Mouse (Mus musculus): ENCODE measurements at regions not wholly inside any gene's neighbourhood (a gene's known extent, or its start where the extent isn't known, plus 50 kb on each side); places are given as distances from the start of the nearest gene placed in this dataset.
"Not testable (repeated sequence)": the region's sequence is repeated elsewhere in the genome, so short reads cannot be mapped to it uniquely, and the experiment has no call there.

- no peaks in the 10 kb centered on the region for H3K79me2 ChIP-seq (ENCODE audit: control insufficient read depth, insufficient read depth, low read length)
- no peak for DNase-seq (ENCODE audit: extremely low read depth, low read depth, low spot score)
- no peaks in the 10 kb centered on the region for H3K36me3 ChIP-seq (ENCODE audit: control insufficient read depth, insufficient read depth, low read length)
- no peak overlapping the region for H3K27ac ChIP-seq (replicated peaks; ENCODE audit: insufficient read depth, low read depth, low read length)
- H3K27me3 ChIP-seq (ENCODE audit: control insufficient read depth, insufficient read depth, low read length) = no peaks in the 10 kb centered on the region
- no peaks in the 10 kb centered on the region for H3K4me1 ChIP-seq (ENCODE audit: control insufficient read depth, insufficient read depth, low read length)
- TF ChIP-seq CTCF (IDR thresholded peaks at IDR 0.05; ENCODE audit: low read depth, low read length) (no peak), POLR2A (IDR thresholded peaks at IDR 0.05; ENCODE audit: extremely low read depth, insufficient read depth, low read length) (no peak)
- WGBS = 82% methylated on average over 6 of the region's 6 CpGs
- no peak overlapping the region for H3K4me3 ChIP-seq (ENCODE audit: insufficient read depth, low read depth, low read length)
- H3K9ac ChIP-seq (ENCODE audit: low read depth, low read length) = no peak overlapping the region
Observed at GRCm38 (mm10) chr7:137684826-137685225, 247.4 kb downstream of the Glrx3 start.

DNA sequence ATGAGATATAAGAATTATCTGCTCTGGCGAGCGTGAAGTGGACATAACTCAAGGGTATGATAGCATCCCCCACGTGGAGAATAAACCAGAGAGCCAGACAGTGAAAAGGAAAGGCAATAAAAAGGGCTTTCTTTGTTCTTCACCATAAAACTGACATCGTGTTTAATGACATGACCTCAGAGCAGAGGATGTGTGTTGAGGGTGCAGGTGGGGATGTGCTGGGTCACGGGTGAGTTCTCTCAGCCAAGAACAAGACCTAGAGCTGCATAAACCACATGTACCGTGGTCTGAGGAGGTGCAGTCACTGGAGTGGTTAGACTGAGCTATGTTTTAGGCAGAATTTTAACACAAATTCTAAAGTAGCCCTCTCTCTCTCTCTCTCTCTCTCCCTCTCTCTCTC lies 247.9 kb downstream of the Glrx3 start:
- Histone ChIP-seq H3K27ac (replicated peaks; ENCODE audit: insufficient read depth, low read depth, low read length) (no peak overlapping the region), H3K36me3 (ENCODE audit: control insufficient read depth, insufficient read depth, low read length) (no peaks in the 10 kb centered on the region), H3K4me1 (ENCODE audit: control insufficient read depth, insufficient read depth, low read length) (no peaks in the 10 kb centered on the region), H3K4me3 (ENCODE audit: insufficient read depth, low read depth, low read length) (no peak overlapping the region), H3K27me3 (ENCODE audit: control insufficient read depth, insufficient read depth, low read length) (no peaks in the 10 kb centered on the region), H3K9ac (ENCODE audit: low read depth, low read length) (no peak overlapping the region), H3K79me2 (ENCODE audit: control insufficient read depth, insufficient read depth, low read length) (no peaks in the 10 kb centered on the region)
- 70% methylated on average over 6 of the region's 6 CpGs for WGBS
- DNase-seq (ENCODE audit: extremely low read depth, low read depth, low spot score) = no peak
- no peak for TF ChIP-seq POLR2A (IDR thresholded peaks at IDR 0.05; ENCODE audit: extremely low read depth, insufficient read depth, low read length)

DNA sequence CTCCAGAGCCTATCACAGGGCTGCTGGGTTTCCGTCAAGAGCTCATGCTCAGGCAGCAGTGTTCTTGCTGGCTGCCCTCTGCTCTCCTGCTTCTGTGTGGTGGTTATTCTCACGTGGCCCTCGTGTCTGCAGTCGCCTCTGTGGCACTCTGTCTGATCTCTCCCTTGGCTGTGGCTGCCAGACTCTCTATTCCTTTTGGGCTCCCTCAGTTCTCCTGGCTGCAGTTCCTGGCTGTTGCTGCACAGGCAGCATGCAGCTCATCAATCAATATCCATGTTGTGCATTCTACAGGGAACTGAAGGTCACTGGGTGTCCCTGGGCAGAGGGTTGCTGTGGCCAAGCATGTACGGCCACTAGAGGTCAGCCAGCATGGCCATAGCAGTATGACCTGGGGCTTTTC lies 259.4 kb downstream of the Glrx3 start:
- no peaks in the 10 kb centered on the region for H3K27me3 ChIP-seq (ENCODE audit: control insufficient read depth, insufficient read depth, low read length)
- H3K79me2 ChIP-seq (ENCODE audit: control insufficient read depth, insufficient read depth, low read length) = no peaks in the 10 kb centered on the region
- H3K4me1 ChIP-seq (ENCODE audit: control insufficient read depth, insufficient read depth, low read length) = no peaks in the 10 kb centered on the region
- 64% methylated on average over 5 of the region's 5 CpGs for WGBS
- peak; percentile 74 for DNase-seq (ENCODE audit: extremely low read depth, low read depth, low spot score)
- no peak overlapping the region for H3K4me3 ChIP-seq (ENCODE audit: insufficient read depth, low read depth, low read length)
- no peak overlapping the region for H3K9ac ChIP-seq (ENCODE audit: low read depth, low read length)
- TF ChIP-seq POLR2A (IDR thresholded peaks at IDR 0.05; ENCODE audit: extremely low read depth, insufficient read depth, low read length) = no peak
- peak; percentile 58 for TF ChIP-seq CTCF (IDR thresholded peaks at IDR 0.05; ENCODE audit: low read depth, low read length)
- H3K27ac ChIP-seq (replicated peaks; ENCODE audit: insufficient read depth, low read depth, low read length) = no peak overlapping the region
- no peaks in the 10 kb centered on the region for H3K36me3 ChIP-seq (ENCODE audit: control insufficient read depth, insufficient read depth, low read length)

GRCm38 (mm10) chr7:137698501-137698900 lies 261.1 kb downstream of the Glrx3 start:
- H3K9ac ChIP-seq (ENCODE audit: low read depth, low read length); H3K36me3 ChIP-seq (ENCODE audit: control insufficient read depth, insufficient read depth, low read length); H3K27ac ChIP-seq (replicated peaks; ENCODE audit: insufficient read depth, low read depth, low read length); H3K4me1 ChIP-seq (ENCODE audit: control insufficient read depth, insufficient read depth, low read length); H3K79me2 ChIP-seq (ENCODE audit: control insufficient read depth, insufficient read depth, low read length); DNase-seq (ENCODE audit: extremely low read depth, low read depth, low spot score); H3K27me3 ChIP-seq (ENCODE audit: control insufficient read depth, insufficient read depth, low read length); H3K4me3 ChIP-seq (ENCODE audit: insufficient read depth, low read depth, low read length): not testable (repeated sequence)
- 77% methylated on average over 6 of the region's 6 CpGs for WGBS

GRCm38 (mm10) chr7:137712862-137713261 lies 275.4 kb downstream of the Glrx3 start:
- no peak for DNase-seq (ENCODE audit: extremely low read depth, low read depth, low spot score)
- WGBS = 65% methylated on average over 9 of the region's 9 CpGs
- no peak overlapping the region for H3K9ac ChIP-seq (ENCODE audit: low read depth, low read length)
- no peaks in the 10 kb centered on the region for H3K79me2 ChIP-seq (ENCODE audit: control insufficient read depth, insufficient read depth, low read length)
- peaks cover 5% of the 10 kb centered on the region for H3K4me1 ChIP-seq (ENCODE audit: control insufficient read depth, insufficient read depth, low read length)
- no peaks in the 10 kb centered on the region for H3K27me3 ChIP-seq (ENCODE audit: control insufficient read depth, insufficient read depth, low read length)
- H3K36me3 ChIP-seq (ENCODE audit: control insufficient read depth, insufficient read depth, low read length) = no peaks in the 10 kb centered on the region
- TF ChIP-seq CTCF (IDR thresholded peaks at IDR 0.05; ENCODE audit: low read depth, low read length) (no peak), POLR2A (IDR thresholded peaks at IDR 0.05; ENCODE audit: extremely low read depth, insufficient read depth, low read length) (no peak)
- no peak overlapping the region for H3K27ac ChIP-seq (replicated peaks; ENCODE audit: insufficient read depth, low read depth, low read length)
- no peak overlapping the region for H3K4me3 ChIP-seq (ENCODE audit: insufficient read depth, low read depth, low read length)

- Histone ChIP-seq H3K27me3 (ENCODE audit: control insufficient read depth, insufficient read depth, low read length) (no peaks in the 10 kb centered on the region), H3K27ac (replicated peaks; ENCODE audit: insufficient read depth, low read depth, low read length) (no peak overlapping the region), H3K4me3 (ENCODE audit: insufficient read depth, low read depth, low read length) (no peak overlapping the region), H3K9ac (ENCODE audit: low read depth, low read length) (no peak overlapping the region), H3K79me2 (ENCODE audit: control insufficient read depth, insufficient read depth, low read length) (no peaks in the 10 kb centered on the region), H3K36me3 (ENCODE audit: control insufficient read depth, insufficient read depth, low read length) (no peaks in the 10 kb centered on the region), H3K4me1 (ENCODE audit: control insufficient read depth, insufficient read depth, low read length) (peaks cover 5% of the 10 kb centered on the region)
- TF ChIP-seq POLR2A (IDR thresholded peaks at IDR 0.05; ENCODE audit: extremely low read depth, insufficient read depth, low read length) (no peak), CTCF (IDR thresholded peaks at IDR 0.05; ENCODE audit: low read depth, low read length) (no peak)
- peak; percentile 71 for DNase-seq (ENCODE audit: extremely low read depth, low read depth, low spot score)
- 38% methylated on average over 3 of the region's 3 CpGs for whole genome bisulfite sequencing
Observed at GRCm38 (mm10) chr7:137713856-137714255, 276.4 kb downstream of the Glrx3 start.
